Mouse (Mus musculus) ES-Bruce4 (cell line): ENCODE data around the gene Gm20792.
"Not testable (repeated sequence)": the region's sequence is repeated elsewhere in the genome, so short reads cannot be mapped to it uniquely, and the experiment has no call there.

Experiments used
- CTCF ChIP-seq: IDR thresholded peaks from one replicate; pipeline ENCODE4 v1.8.1; 2011; ENCODE audit warnings: low read depth, low read length
- EP300 ChIP-seq: IDR thresholded peaks from 2 replicates; pipeline ENCODE4 v1.6.1; 2011; ENCODE audit warnings: low read depth, low read length; ENCODE audit not compliant: insufficient read depth
- POLR2A ChIP-seq: IDR thresholded peaks from one replicate; pipeline ENCODE4 v1.8.1; 2011; ENCODE audit warnings: low read length; ENCODE audit not compliant: insufficient read depth

GRCm38 (mm10) chrY:48311555-48311954 lies at the start of gene Gm20792:
- TF ChIP-seq POLR2A, CTCF, EP300: not testable (repeated sequence)
